Mouse (Mus musculus): ENCODE measurements around the gene Fam173a.
"Not testable (repeated sequence)": the region's sequence is repeated elsewhere in the genome, so short reads cannot be mapped to it uniquely, and the experiment has no call there.

Fam173a gene

GRCm38 (mm10) chr17:25828712-25829557, 36.2 kb upstream of the Fam173a start, which contains the start of gene Jmjd8:
Gene Jmjd8, plus strand, starts transcription at chr17:25828867.
- in situ Hi-C loops (cut with MboI, MseI), result loop anchor here in 1 of 2 experiments (10.0 kb wide), 1 partner anchor 1716 kb away; no protein-coding TSS in a partner anchor

GRCm38 (mm10) chr17:25828223-25828594, 35.5 kb upstream of the Fam173a start:
- in situ Hi-C loops (cut with MboI, MseI), result loop anchor here in 1 of 2 experiments (10.0 kb wide), 1 partner anchor 1717 kb away; no protein-coding TSS in a partner anchor

DNA sequence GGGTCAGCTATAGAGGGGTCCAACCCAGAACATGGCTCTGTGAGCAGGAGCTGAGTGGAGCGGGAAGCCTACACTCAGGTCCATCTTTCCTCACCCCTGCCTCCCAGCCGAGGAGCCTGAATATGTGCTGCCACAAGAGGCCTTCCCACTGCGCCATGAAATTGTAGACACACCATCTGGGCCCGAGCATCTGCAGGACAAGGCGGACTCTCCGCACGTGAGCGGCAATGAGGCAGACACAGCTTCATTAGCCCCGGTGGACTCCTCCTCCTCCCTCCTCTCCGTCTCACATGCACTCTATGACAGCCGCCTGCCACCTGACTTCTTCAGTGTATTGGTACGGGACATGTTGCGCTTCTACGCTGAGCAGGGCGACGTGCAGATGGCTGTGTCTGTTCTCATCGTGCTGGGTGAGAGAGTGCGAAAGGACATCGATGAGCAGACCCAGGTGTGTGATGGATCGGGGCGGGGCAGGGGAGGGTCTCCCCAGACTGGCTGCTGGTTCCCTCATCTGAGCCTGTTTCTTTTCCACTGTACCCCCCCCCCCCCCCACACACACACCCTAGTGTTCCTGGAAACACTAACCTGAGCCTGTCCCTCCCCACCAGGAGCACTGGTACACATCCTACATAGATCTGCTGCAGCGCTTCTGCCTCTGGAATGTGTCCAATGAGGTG, 35.0 kb upstream of the Fam173a start:
- in situ Hi-C loops (cut with MboI, MseI), result loop anchor here in 1 of 2 experiments (10.0 kb wide), 1 partner anchor 1717 kb away; no protein-coding TSS in a partner anchor

GRCm38 (mm10) chr17:25827011-25827410, 34.3 kb upstream of the Fam173a start:
- in situ Hi-C loops (cut with MboI, MseI), result loop anchor here in 1 of 2 experiments (10.0 kb wide), 1 partner anchor 1718 kb away; no protein-coding TSS in a partner anchor

- in situ Hi-C loops (cut with MboI, MseI), result loop anchor here in 1 of 2 experiments (10.0 kb wide), 1 partner anchor 1719 kb away; no protein-coding TSS in a partner anchor
Measured at GRCm38 (mm10) chr17:25825984-25826570, 33.4 kb upstream of the Fam173a start.

DNA sequence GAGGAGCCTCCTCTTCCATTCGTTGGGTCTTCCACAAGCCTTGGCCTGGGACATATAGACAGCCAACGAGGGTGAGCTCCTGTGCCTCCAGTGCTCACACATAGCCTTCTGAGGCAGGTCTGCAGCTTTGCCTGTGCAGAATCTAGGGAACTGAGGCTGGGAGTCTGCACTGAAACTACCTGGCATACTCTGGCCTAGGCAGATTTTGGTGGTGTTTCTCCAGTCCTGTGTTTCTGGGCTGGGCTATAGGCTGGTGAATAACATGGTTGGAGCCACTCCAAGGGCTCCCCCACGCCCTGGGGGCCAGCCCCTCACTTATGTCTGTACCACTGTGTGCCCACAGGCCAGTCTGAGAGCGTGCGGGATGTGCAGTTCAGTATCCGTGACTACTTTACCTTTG, 32.6 kb upstream of the Fam173a start:
- in situ Hi-C loops (cut with MboI, MseI), result loop anchor here in 1 of 2 experiments (10.0 kb wide), 1 partner anchor 1719 kb away; no protein-coding TSS in a partner anchor

- in situ Hi-C loops (cut with MboI, MseI), result loop anchor here in 1 of 2 experiments (10.0 kb wide), 1 partner anchor 1720 kb away; no protein-coding TSS in a partner anchor
Measured at GRCm38 (mm10) chr17:25824362-25825142, 31.9 kb upstream of the Fam173a start.

GRCm38 (mm10) chr17:25823452-25823851, 30.8 kb upstream of the Fam173a start, which contains the start of gene Wdr24:
Gene Wdr24, plus strand, starts transcription at chr17:25823627.
- in situ Hi-C loops (cut with MboI, MseI), result loop anchor here in 1 of 2 experiments (10.0 kb wide), 1 partner anchor 1721 kb away; no protein-coding TSS in a partner anchor

DNA sequence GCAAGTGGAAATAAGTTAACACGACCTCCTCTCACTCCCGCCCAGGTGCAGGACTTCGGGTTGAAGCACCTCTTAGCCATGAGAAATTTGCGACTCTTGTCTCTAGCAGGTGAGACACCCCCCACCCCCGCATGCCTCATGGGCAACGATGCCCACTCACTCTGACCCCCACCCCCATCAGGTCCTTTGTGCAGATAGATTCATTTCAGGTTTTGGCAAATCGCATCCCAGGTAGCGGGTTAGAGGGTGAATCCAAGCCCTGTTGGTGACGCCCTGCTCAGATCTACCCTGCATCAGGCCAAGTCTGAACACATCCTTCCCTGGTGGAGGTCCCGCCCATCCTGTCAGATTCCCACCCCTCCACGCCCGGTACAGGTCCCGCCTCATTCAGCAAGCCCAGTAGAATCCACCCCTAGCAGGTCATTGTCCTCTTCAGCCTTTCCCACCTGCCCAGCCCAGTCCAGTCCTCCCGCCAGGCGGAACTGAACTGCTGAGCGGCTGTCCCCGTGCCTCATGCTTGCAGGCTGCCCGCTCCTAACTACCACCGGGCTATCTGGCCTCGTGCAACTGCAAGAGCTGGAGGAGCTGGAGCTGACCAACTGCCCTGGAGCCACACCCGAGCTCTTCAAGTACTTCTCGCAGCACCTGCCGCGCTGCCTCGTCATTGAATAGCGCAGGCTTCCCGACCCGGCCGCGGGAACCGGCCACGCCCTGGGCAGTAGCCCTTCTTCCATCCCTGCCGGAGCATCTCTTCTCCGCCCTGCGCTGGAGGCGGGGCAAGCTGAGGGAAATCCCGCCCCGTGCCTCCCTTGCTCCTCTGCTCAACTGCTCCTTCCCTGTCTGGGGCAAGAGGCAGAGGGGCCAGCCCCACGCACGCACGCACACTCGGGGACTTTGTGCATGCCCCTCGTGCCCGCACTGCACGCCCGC, 26.4 kb upstream of the Fam173a start:
- in situ Hi-C loops (cut with MboI, MseI), result no loop called here

- in situ Hi-C loops (cut with MboI, MseI), result no loop called here
Measured at GRCm38 (mm10) chr17:25817662-25818061, 25.0 kb upstream of the Fam173a start.

DNA sequence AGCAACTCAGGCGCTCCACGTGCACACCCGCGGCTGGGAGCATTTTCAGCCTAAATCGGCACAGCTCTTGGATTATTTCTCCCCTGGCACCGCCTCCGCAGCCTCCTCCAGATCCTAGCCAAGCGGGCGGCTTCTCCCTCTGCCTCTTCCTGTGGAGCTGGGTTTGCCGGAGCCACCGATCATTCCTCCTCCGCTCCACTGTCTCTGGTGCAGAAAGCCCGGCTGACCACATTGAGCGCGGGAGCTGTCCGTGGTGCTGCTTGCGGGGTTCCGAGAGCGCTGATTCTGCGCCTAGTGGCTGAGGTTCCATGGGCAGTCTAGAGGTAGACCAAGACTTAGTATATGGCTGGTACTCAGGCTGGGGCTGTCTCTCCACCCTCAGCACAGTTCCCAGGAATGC, 20.8 kb upstream of the Fam173a start:
- in situ Hi-C loops (cut with MboI, MseI), result no loop called here

- in situ Hi-C loops (cut with MboI, MseI), result no loop called here
Measured at GRCm38 (mm10) chr17:25810890-25811289, 18.2 kb upstream of the Fam173a start.

DNA sequence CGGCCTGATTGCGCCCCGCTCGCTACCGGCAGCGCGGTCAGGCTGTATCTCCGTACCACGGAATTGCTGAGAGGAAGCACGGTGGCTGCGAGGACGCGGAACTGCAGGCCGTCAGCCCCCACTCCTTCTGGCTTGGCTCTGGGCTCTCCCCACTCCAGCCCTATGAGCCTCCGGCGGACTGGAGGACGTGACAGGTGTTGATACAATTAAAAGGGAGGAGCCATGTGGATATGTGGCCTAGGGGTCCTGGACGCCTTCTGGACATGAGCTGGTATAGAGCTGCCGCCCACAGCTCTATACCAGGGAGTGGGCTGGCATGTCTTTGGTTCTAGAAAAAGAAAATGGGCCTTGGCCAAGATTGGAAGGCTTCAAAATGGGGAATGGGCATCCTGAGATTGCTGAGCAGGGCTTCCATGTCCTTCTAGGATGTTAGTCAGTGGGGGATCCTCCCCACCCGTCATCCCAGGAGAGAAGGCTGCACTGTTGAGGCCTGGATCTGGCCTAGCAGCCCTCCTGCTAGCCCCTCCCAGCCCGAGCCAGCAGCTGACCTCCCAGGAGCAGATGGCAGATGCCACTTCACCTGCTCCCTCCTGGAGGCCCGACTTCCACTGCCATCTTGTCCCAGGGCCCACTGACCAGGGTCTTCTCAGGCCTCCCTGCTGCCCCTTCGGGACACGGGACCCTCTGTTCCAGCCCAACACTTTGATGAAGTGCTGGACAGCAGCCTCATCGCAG, 17.1 kb upstream of the Fam173a start:
- in situ Hi-C loops (cut with MboI, MseI), result no loop called here

DNA sequence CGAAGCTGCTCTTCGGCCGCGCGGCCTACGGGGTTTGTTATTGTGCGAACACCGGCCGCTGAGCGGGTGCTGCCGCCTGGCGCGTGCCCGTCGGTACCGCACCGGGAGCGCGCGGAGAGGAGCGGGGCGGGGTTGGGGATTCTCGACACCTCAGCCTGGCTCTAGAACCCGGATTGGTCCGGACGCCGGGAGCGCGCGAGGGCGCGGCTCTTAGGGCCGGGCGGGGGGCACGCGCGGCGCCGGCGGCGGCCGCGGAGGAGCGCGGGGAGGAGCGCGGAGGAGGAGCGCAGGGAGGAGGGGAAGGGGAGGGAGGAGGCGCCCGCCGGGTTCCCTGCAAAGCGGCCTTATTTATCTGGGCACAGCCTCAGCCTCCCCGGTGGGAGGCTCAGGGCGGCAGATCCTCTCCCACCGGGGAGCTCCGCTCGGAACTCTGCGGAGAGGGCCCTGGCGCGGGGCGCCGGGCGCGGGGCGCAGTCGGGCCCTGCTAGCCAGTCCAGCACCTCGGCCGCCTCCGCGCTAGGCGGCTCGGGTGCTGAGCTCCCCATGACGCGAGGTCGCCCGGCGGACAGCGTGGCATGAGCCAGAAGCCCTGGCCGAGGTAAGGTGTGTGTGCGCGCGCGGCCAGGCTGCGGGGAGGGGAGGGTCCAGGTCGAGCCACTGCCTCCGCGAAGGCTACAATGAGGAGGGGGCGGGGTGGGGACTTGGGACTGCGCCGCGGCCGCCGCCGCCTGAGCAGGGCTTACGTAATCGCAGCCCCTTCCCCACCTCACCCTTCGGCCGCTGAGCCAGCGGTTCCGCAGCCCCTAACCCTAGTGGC, 16.3 kb upstream of the Fam173a start, which contains the start of gene Fbxl16:
Gene Fbxl16 (plus strand): TSS at position 297 of the 817 bp plus-strand sequence.
- in situ Hi-C loops (cut with MboI, MseI), result no loop called here

- in situ Hi-C loops (cut with MboI, MseI), result no loop called here
Measured at GRCm38 (mm10) chr17:25808028-25808427, 15.3 kb upstream of the Fam173a start.

DNA sequence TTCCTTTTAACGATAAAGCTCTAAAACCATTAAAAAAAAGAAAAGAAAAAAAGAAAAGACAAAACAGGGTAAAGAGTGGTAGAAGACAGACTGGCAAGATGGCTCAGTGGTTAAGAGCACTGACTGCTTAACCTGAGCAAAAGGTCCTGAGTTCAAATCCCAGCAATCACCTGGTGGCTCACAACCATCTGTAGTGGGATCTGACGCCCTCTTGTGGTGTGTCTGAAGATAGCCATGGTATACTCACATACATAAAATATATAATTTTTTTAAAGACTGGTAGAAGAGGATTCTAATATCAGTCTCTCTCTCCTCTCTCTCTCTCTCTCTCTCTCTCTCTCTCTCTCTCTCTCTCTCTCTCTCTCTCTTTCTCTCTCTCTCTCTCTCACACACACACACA, 14.8 kb upstream of the Fam173a start:
- in situ Hi-C loops (cut with MboI, MseI), result not testable (repeated sequence)

GRCm38 (mm10) chr17:25806507-25806906, 13.8 kb upstream of the Fam173a start:
- in situ Hi-C loops (cut with MboI, MseI), result no loop called here
